Mouse (Mus musculus) kidney, postnatal 25 days (tissue): ENCODE data around the gene Map4k4.

Source experiments
- DNase-seq, 2 experiments: peaks; one replicate each; pipeline ENCODE4 v3.0.0; 2021; ENCODE audit warnings: mixed read lengths in 2 of 2

Gene Map4k4

GRCm38 (mm10) chr1:40051157-40051556, 150.4 kb downstream of the Map4k4 start:
- no peak for DNase-seq

GRCm38 (mm10) chr1:40052156-40052555, 151.4 kb downstream of the Map4k4 start:
- no peak for DNase-seq

- DNase-seq: no peak
Measured at GRCm38 (mm10) chr1:40053071-40053470, 152.4 kb downstream of the Map4k4 start.

GRCm38 (mm10) chr1:40055051-40055450, 154.3 kb downstream of the Map4k4 start:
- no peak for DNase-seq

- DNase-seq: no peak
Measured at GRCm38 (mm10) chr1:40055963-40056362, 155.2 kb downstream of the Map4k4 start.

GRCm38 (mm10) chr1:40057351-40057750, 156.6 kb downstream of the Map4k4 start:
- no peak for DNase-seq

GRCm38 (mm10) chr1:40058013-40058412, 157.3 kb downstream of the Map4k4 start:
- DNase-seq: no peak

GRCm38 (mm10) chr1:40059122-40059774, 158.5 kb downstream of the Map4k4 start:
- no peak for DNase-seq

GRCm38 (mm10) chr1:40061359-40061758, 160.6 kb downstream of the Map4k4 start:
- no peak for DNase-seq

- no peak for DNase-seq
Measured at GRCm38 (mm10) chr1:40063409-40063808, 162.7 kb downstream of the Map4k4 start.

- DNase-seq: no peak
Measured at GRCm38 (mm10) chr1:40064508-40064907, 163.8 kb downstream of the Map4k4 start.

- no peak for DNase-seq
Measured at GRCm38 (mm10) chr1:40072558-40072957, 171.8 kb downstream of the Map4k4 start.

GRCm38 (mm10) chr1:40073779-40074178, 173.1 kb downstream of the Map4k4 start, which contains the start of gene Il1r2:
Il1r2 (plus strand) TSS chr1:40074079.
- no peak for DNase-seq
